Mouse (Mus musculus): ENCODE results near the gene Phlpp1.

DNA sequence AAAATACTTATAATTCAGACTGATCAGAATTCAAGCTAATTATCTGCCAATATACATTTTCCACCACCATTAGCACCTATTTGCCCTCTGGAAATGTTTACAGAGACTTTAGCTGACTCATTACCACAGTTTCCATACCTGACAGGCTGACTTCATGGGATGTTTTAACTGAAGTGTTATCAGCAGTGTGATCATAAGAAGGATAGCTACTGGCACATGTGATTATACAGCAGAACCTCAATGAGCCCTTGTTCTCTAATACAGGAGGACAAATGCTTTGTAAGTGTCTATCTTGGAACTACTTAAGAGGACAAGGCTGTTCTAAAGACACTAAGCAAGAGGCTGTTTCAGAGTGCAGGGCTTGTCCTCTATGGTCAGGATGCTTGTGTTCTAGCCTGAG, 15.9 kb downstream of the Phlpp1 start:
- TF ChIP-seq CTCF (IDR thresholded peaks at IDR 0.05; ENCODE audit: low read depth, low read length) (no peak), POLR2A (IDR thresholded peaks at IDR 0.05; ENCODE audit: extremely low read depth, insufficient read depth, low read length) (no peak)

All from liver, adult 2 months (tissue).